Mouse (Mus musculus) forebrain, embryonic 16.5 days (tissue): ENCODE measurements at regions not wholly inside any gene's neighbourhood (a gene's known extent, or its start where the extent isn't known, plus 50 kb on each side); places are given as distances from the start of the nearest gene placed in this dataset.
"Not testable (repeated sequence)": the region's sequence is repeated elsewhere in the genome, so short reads cannot be mapped to it uniquely, and the experiment has no call there.

Experiments used
- ATAC-seq: fragments of 200-750 bp; cut with Nextera tagmentation; 2 replicates; pipeline ENCODE4 v1.8.0; 2017; ENCODE audit warnings: mild to moderate bottlenecking, moderate library complexity
- H3K27ac ChIP-seq: fragments of 300-500 bp; sonication (generic); 2 replicates; pipeline ENCODE4 v1.5.1; 2014; ENCODE audit warnings: low read length, control low read depth
- H3K27me3 ChIP-seq: fragments of 300-500 bp; sonication (generic); replicated peaks from 2 replicates; pipeline ENCODE4 v1.6.1; 2014; ENCODE audit warnings: low read length; ENCODE audit not compliant: control insufficient read depth, insufficient read depth
- H3K36me3 ChIP-seq: fragments of 300-500 bp; sonication (generic); 2 replicates; pipeline ENCODE4 v1.6.1; 2014; ENCODE audit not compliant: control insufficient read depth, insufficient read depth
- H3K4me1 ChIP-seq: fragments of 300-500 bp; sonication (generic); replicated peaks from 2 replicates; pipeline ENCODE4 v1.6.1; 2014; ENCODE audit warnings: low read length; ENCODE audit not compliant: control insufficient read depth, insufficient read depth
- H3K4me2 ChIP-seq: fragments of 300-500 bp; sonication (generic); 2 replicates; pipeline ENCODE4 v1.6.1; 2014; ENCODE audit warnings: mild to moderate bottlenecking, low read length, control low read depth
- H3K4me3 ChIP-seq: fragments of 300-500 bp; sonication (generic); replicated peaks from 2 replicates; pipeline ENCODE4 v1.5.1; 2014; ENCODE audit warnings: mild to moderate bottlenecking, low read length, control low read depth
- H3K9ac ChIP-seq: fragments of 300-500 bp; sonication (generic); replicated peaks from 2 replicates; pipeline ENCODE4 v1.6.1; 2014; ENCODE audit warnings: low read depth, low read length, control low read depth
- H3K9me3 ChIP-seq: fragments of 300-500 bp; sonication (generic); 2 replicates; pipeline ENCODE4 v1.6.1; 2016; ENCODE audit warnings: low read length; ENCODE audit not compliant: control insufficient read depth
- WGBS: fragments of 180-500 bp; shearing (Covaris S2); extraction: QIAGEN DNeasy Blood & Tissue Kit; methylation state at CpG from one replicate; pipeline ENCODE4 v1.1.7; 2014; 5-methylcytosine and 5-hydroxymethylcytosine counted together

DNA sequence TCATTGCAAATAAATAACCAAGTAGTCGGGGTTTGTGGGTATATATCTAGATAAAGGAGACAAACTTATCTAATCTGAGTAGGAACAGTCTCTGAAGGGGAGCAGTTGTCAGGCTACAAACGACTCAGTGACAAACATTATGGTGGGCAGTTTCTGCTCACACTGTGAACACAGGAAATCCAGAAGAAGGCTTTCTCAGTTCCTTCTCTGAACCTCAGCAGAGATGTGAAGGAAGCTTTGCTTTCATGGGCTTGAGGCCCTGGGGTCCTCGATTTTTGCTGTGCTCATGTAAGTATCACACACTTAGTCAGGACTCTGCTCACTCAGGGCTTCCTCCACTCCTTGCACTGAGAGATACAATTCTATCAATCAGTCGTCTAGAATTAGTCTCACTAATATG, 994.7 kb upstream of the Foxg1 start:
- H3K27me3 ChIP-seq = no peaks in the 10 kb centered on the region
- H3K27ac ChIP-seq = no peak overlapping the region
- no peaks in the 10 kb centered on the region for H3K36me3 ChIP-seq
- H3K4me3 ChIP-seq = no peak overlapping the region
- no peaks in the 10 kb centered on the region for H3K9me3 ChIP-seq
- no peak overlapping the region for H3K9ac ChIP-seq
- no peak overlapping the region for H3K4me2 ChIP-seq
- WGBS = 78% methylated on average over 4 of the region's 4 CpGs
- H3K4me1 ChIP-seq = no peaks in the 10 kb centered on the region
- ATAC-seq = no peak

DNA sequence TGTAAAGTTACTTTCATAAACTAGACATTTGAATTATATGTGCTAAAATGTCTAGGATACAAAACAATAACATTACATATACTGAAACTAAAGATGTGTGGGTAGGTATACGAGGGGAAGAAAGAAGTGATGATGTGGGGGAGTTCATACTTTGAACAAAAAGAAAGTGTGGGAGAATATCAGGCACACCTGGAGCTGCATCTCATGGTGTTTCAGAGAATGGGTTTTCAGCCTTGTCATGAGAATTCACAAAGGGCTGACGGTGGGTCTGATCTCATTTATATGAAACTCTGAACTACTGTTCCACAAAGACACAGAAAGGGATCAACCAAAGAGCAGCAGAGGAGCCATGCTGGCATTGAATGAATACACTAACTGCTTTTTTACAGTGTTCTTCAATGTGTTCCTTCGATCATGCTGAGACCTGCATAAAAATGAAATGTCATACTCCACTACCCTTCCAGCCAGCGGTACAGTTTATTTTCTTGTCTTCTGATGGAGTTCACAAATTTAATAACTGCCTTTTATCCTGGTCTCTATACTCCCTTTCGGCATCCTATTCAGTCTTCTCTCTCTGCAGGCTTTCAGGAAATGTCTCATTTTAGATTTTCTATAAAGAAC, 994.2 kb upstream of the Foxg1 start:
- no peak overlapping the region for H3K4me3 ChIP-seq

DNA sequence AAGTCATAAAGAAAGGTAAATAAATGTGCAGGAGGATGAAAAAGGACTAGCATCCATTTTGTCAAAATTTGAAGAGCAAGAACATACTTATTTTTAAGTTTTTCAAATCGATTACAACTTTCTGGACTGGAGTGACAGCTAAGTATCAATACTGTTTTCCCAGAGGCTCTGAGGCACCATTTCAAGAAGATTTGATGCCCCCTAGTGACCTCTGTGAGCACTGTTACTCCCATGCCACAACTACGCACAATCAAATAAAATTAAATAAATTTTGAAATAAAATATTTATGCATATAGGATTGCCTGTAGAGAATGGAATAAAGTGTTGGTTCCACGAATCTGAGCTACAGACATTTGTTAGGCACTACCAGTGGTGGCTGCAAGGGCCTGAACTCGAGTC, 991.5 kb upstream of the Foxg1 start:
- ATAC-seq = no peak
- no peak overlapping the region for H3K9ac ChIP-seq

More for the DNA sequence above, 994.2 kb upstream of the Foxg1 start:
- Histone ChIP-seq H3K4me1 (no peaks in the 10 kb centered on the region), H3K9ac (no peak overlapping the region), H3K27ac (no peak overlapping the region), H3K9me3 (no peaks in the 10 kb centered on the region), H3K36me3 (no peaks in the 10 kb centered on the region), H3K4me2 (no peak overlapping the region), H3K27me3 (no peaks in the 10 kb centered on the region)
- no peak for ATAC-seq
- WGBS = 71% methylated on average over 5 of the region's 5 CpGs

DNA sequence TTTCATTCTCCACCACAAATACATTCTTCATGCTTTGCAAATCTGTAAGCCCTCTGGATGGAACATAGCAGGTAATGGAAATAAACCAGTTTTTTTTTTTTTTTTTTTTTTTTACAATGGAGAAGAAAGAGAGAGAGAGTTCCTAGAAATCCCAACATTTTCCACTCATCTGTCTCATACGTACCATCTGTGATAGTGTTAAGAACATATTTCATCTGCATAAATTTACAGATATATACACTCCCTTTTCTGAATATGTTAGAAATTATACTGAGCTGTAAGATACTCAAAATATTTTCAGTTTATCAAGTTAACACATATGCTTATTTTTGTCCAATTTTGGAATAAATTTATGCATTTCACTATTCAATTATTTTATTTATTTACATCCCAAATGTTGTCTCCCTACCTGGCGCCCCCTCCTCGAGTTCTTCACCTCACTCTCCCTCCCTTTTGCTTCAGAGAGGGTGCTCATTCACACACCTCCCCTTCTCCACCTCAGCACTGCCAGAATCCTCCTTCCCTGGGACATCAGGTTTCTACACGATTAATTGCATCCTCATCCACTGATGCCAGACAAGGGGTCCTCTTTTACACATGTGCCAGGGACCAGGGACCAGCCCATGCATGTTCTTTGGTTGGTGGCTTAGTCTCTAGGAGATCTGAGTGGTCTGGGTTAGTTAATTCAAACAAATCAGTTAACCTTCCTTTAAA, 943.0 kb upstream of the Foxg1 start:
- ATAC-seq = peak; percentile 90
- H3K4me2 ChIP-seq = no peak overlapping the region
- H3K36me3 ChIP-seq = no peaks in the 10 kb centered on the region

More for the DNA sequence above, 991.5 kb upstream of the Foxg1 start:
- no peak overlapping the region for H3K27ac ChIP-seq
- no peaks in the 10 kb centered on the region for H3K4me1 ChIP-seq
- no peaks in the 10 kb centered on the region for H3K9me3 ChIP-seq
- H3K27me3 ChIP-seq = no peaks in the 10 kb centered on the region
- no peaks in the 10 kb centered on the region for H3K36me3 ChIP-seq
- H3K4me3 ChIP-seq = no peak overlapping the region
- 68% methylated on average over 4 of the region's 4 CpGs for WGBS
- H3K4me2 ChIP-seq = no peak overlapping the region

GRCm38 (mm10) chr12:48448719-48449118, 933.7 kb upstream of the Foxg1 start:
- not testable (repeated sequence) for H3K4me3 ChIP-seq, H3K9ac ChIP-seq, H3K9me3 ChIP-seq, H3K36me3 ChIP-seq, H3K27me3 ChIP-seq, H3K27ac ChIP-seq, H3K4me2 ChIP-seq, H3K4me1 ChIP-seq, ATAC-seq
- WGBS = 76% methylated on average over 3 of the region's 3 CpGs

More for the DNA sequence above, 943.0 kb upstream of the Foxg1 start:
- Histone ChIP-seq H3K4me3 (no peak overlapping the region), H3K4me1 (no peaks in the 10 kb centered on the region), H3K9me3 (no peaks in the 10 kb centered on the region), H3K27me3 (no peaks in the 10 kb centered on the region), H3K27ac (no peak overlapping the region), H3K9ac (no peak overlapping the region)
- WGBS = 65% methylated on average over 4 of the region's 4 CpGs

DNA sequence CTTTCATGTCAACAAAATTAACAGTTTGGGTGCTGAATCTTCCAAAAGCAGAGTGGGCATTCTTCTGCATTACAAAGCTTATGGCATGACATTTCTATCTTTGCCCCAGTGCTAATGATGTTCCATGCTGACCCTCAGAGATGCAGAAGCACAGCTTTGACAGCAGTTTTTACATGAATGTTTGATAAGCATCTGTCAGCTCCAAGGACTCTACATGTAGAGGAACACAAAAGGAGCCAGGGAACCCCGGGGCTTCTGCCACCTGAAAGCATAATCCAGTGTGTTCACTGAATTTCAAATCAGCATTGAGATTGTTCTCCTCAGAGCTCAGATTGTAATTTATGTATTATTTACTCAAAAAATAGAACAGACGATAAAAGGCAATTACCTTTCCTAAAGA, 920.1 kb upstream of the Foxg1 start:
- no peak overlapping the region for H3K9ac ChIP-seq
- no peak overlapping the region for H3K4me3 ChIP-seq
- no peaks in the 10 kb centered on the region for H3K27me3 ChIP-seq
- 27% methylated on average over 2 of the region's 2 CpGs for WGBS
- H3K4me1 ChIP-seq = no peaks in the 10 kb centered on the region
- peak; percentile 33; the same call in 1 of the 2 replicates for ATAC-seq
- H3K9me3 ChIP-seq = no peaks in the 10 kb centered on the region
- no peak overlapping the region for H3K27ac ChIP-seq
- H3K4me2 ChIP-seq = no peak overlapping the region
- H3K36me3 ChIP-seq = no peaks in the 10 kb centered on the region

DNA sequence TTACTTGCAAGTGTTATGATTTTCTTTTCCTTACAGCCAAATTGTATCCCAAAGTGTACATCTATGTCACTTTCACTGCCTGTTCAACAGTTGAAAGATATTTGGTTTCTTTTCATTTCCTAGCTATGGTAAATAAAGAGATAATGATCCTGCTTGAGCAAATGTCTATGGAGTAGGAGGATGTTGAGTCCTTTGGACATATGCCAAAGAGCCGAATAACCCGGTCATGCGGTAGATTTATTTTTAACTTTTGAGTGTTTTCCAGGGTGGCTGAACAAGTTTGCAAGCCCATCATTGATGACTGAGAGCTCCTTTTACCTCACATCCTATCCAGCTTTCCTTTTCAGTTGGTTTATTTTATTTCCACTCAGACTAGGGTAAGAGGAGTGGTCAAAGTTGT, 881.7 kb upstream of the Foxg1 start:
- Histone ChIP-seq H3K36me3 (no peaks in the 10 kb centered on the region), H3K9me3 (no peaks in the 10 kb centered on the region), H3K9ac (no peak overlapping the region), H3K4me1 (no peaks in the 10 kb centered on the region), H3K4me2 (no peak overlapping the region), H3K27ac (no peak overlapping the region), H3K27me3 (no peaks in the 10 kb centered on the region), H3K4me3 (no peak overlapping the region)
- no peak for ATAC-seq
- 88% methylated on average over 3 of the region's 3 CpGs for WGBS

DNA sequence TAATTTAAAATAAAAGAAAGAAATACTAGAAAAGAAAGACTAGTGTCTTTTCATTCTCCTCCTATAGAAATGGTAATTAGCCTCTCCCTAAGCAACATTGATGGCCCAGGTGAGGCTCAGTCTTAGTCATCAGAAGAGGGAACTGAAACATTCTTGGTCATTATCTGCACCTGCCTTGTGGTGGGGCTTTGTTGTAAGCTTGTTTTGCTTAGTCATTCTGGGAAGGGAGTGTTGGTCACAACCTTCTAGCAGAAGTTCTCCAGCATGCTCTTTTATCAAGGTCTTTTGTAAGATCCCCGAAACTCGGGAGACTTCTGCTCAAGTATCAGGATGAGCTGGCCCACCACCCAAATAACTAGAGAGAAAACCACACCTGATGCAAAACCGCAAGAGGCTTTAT, 870.9 kb upstream of the Foxg1 start:
- Histone ChIP-seq H3K9ac (no peak overlapping the region), H3K9me3 (no peaks in the 10 kb centered on the region), H3K4me3 (no peak overlapping the region), H3K4me2 (no peak overlapping the region), H3K36me3 (no peaks in the 10 kb centered on the region), H3K27me3 (no peaks in the 10 kb centered on the region), H3K27ac (no peak overlapping the region), H3K4me1 (no peaks in the 10 kb centered on the region)
- 86% methylated on average over 3 of the region's 3 CpGs for WGBS
- no peak for ATAC-seq

DNA sequence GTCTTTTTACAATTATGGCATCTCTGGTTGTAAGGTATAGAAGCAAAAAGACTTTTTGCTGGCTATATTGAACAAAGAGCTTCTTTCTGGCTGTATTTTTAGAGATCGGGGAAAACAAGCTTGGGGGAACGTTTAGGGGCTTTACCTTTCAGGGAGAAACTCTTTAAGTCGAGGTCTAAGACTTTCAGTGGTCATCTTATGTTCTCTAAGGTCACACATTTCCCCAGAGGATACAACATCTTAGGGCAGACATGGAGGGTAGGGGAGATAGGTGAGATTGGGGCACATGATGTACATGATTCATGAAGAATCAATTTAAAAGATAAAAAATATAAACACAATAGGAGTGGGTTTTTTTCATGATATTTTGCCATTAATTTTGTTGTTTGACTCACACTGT, 870.2 kb upstream of the Foxg1 start:
- H3K4me1 ChIP-seq = no peaks in the 10 kb centered on the region
- no peak overlapping the region for H3K4me2 ChIP-seq
- H3K36me3 ChIP-seq = no peaks in the 10 kb centered on the region
- no peaks in the 10 kb centered on the region for H3K9me3 ChIP-seq
- no peak overlapping the region for H3K27ac ChIP-seq
- 87% methylated on average over 3 of the region's 3 CpGs for WGBS
- no peak overlapping the region for H3K9ac ChIP-seq
- H3K27me3 ChIP-seq = no peaks in the 10 kb centered on the region
- ATAC-seq = no peak
- H3K4me3 ChIP-seq = no peak overlapping the region
